Mouse (Mus musculus): ENCODE measurements at regions not wholly inside any gene's neighbourhood (a gene's known extent, or its start where the extent isn't known, plus 50 kb on each side); places are given as distances from the start of the nearest gene placed in this dataset.

DNA sequence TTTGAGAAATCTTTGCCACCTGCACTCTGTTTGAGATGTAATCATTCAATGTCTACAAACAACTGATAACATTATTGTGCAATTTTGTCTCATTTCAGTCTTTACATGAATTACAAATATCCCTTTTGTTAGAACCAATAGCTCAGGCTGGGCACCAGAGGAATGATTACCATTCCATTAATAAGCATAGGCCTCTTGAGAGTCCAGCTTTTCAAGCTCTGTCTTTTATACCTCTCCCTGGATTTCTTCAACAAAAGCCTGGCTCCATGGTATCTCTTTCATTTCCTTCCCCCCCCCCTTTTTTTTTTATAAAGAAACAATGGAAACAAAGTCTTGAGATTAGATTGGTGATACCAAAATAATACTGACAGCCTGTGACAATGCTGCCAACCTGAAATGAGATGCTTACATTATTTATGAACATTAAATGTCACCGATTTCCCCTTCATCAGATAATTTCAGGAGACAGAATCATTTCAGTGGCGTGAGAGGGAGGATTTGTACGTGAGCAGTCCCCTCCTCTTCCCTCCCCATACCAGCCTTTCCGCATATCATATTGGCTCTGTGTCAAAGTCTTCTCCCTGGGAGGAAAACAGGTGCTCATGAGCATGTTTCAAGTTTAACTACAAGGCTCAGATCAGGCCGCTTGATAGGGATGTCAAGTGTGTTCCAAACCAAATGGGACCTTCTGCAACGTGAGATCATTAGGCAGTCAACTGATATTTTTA, 1083.5 kb upstream of the Cdh8 start:
- TF ChIP-seq MAFK (IDR thresholded peaks at IDR 0.05; ENCODE audit: insufficient read depth, low read depth, low read length) (no peak), ZC3H11A (IDR thresholded peaks at IDR 0.05; ENCODE audit: borderline replicate concordance, low read depth, low read length) (no peak), CHD2 (IDR thresholded peaks at IDR 0.05; ENCODE audit: low read depth, low read length) (no peak), HCFC1 (IDR thresholded peaks at IDR 0.05; ENCODE audit: borderline replicate concordance, insufficient read depth, low read length) (no peak), ZNF384 (IDR thresholded peaks at IDR 0.05; ENCODE audit: low read depth, low read length) (no peak)

All from ES-E14 (cell line).